Mouse (Mus musculus): ENCODE results near the gene Dnajc14. TPM values are rescaled to one million over a fixed set of nuclear protein-coding genes. Genes with fewer than 3 reads are reported as not detected.

The Dnajc14 gene
- polyA plus RNA-seq, 1 experiment from 2014 or later: 62.5 TPM

- no peaks in the 10 kb centered on the region for H3K27me3 ChIP-seq
- H3K27ac ChIP-seq (replicated peaks): no peak overlapping the region
- no peak overlapping the region for H3K4me3 ChIP-seq (replicated peaks)
- no peak overlapping the region for H3K9ac ChIP-seq
- no peak for ATAC-seq (ENCODE audit: insufficient number of reproducible peaks, low FRiP score, low TSS enrichment, low read depth)
- H3K4me2 ChIP-seq (replicated peaks): no peak overlapping the region
- H3K9me3 ChIP-seq (replicated peaks): no peaks in the 10 kb centered on the region
- peaks cover 32% of the 10 kb centered on the region for H3K36me3 ChIP-seq
- no peaks in the 10 kb centered on the region for H3K4me1 ChIP-seq
These were observed 57.3 kb downstream of the Dnajc14 start for GRCm38 (mm10) chr10:128861176-128861575.

GRCm38 (mm10) chr10:128866042-128866441 is 62.2 kb downstream of the Dnajc14 start:
- Histone ChIP-seq H3K27me3 (no peaks in the 10 kb centered on the region), H3K4me2 (replicated peaks) (no peak overlapping the region), H3K9me3 (replicated peaks) (no peaks in the 10 kb centered on the region), H3K9ac (no peak overlapping the region), H3K36me3 (peaks cover 31% of the 10 kb centered on the region), H3K27ac (replicated peaks) (no peak overlapping the region), H3K4me3 (replicated peaks) (no peak overlapping the region), H3K4me1 (no peaks in the 10 kb centered on the region)
- 86% methylated on average over 3 of the region's 3 CpGs for WGBS
- ATAC-seq (ENCODE audit: insufficient number of reproducible peaks, low FRiP score, low TSS enrichment, low read depth): no peak

- H3K36me3 ChIP-seq: peaks cover 34% of the 10 kb centered on the region
- ATAC-seq (ENCODE audit: insufficient number of reproducible peaks, low FRiP score, low TSS enrichment, low read depth): no peak
These were observed 62.7 kb downstream of the Dnajc14 start for GRCm38 (mm10) chr10:128866518-128866917.

More at GRCm38 (mm10) chr10:128866518-128866917, 62.7 kb downstream of the Dnajc14 start:
- H3K9ac ChIP-seq: no peak overlapping the region
- no peak overlapping the region for H3K4me2 ChIP-seq (replicated peaks)
- H3K27ac ChIP-seq (replicated peaks): no peak overlapping the region
- H3K4me3 ChIP-seq (replicated peaks): no peak overlapping the region
- H3K4me1 ChIP-seq: no peaks in the 10 kb centered on the region
- WGBS: 96% methylated on average over 1 of the region's 1 CpGs
- no peaks in the 10 kb centered on the region for H3K27me3 ChIP-seq
- no peaks in the 10 kb centered on the region for H3K9me3 ChIP-seq (replicated peaks)

Other genes starting within 250 kb of the Dnajc14 start
- gene Pa2g4, start 238.1 kb upstream of the Dnajc14 start, polyA plus RNA-seq (2015; fragmentation: Nextera tagmentation; extraction: Ambion mirVana): 186 and 189 TPM in 2 replicates
- 23.9 and 25.8 TPM in 2 replicates for gene Erbb3, start 214.4 kb upstream of the Dnajc14 start, polyA plus RNA-seq (2015; fragmentation: Nextera tagmentation; extraction: Ambion mirVana)
- gene Rps26, start 177.3 kb upstream of the Dnajc14 start, polyA plus RNA-seq (2015; fragmentation: Nextera tagmentation; extraction: Ambion mirVana): 833 and 868 TPM in 2 replicates
- 3.1 and 3.9 TPM in 2 replicates for gene Ikzf4, start 158.1 kb upstream of the Dnajc14 start, polyA plus RNA-seq (2015; fragmentation: Nextera tagmentation; extraction: Ambion mirVana)
- 19.3 and 20.9 TPM in 2 replicates for gene Suox, start 130.0 kb upstream of the Dnajc14 start, polyA plus RNA-seq (2015; fragmentation: Nextera tagmentation; extraction: Ambion mirVana)
- 91.6 and 97.4 TPM in 2 replicates for gene Rab5b, start 107.8 kb upstream of the Dnajc14 start, polyA plus RNA-seq (2015; fragmentation: Nextera tagmentation; extraction: Ambion mirVana)
- 27.2 and 29.8 TPM in 2 replicates for gene Pmel, start 99.9 kb upstream of the Dnajc14 start, polyA plus RNA-seq (2015; fragmentation: Nextera tagmentation; extraction: Ambion mirVana)
- gene Cdk2, start 99.0 kb upstream of the Dnajc14 start, polyA plus RNA-seq (2015; fragmentation: Nextera tagmentation; extraction: Ambion mirVana): 105 TPM in 2 replicates
- gene Dgka, start 59.2 kb upstream of the Dnajc14 start, polyA plus RNA-seq (2015; fragmentation: Nextera tagmentation; extraction: Ambion mirVana): 25.6 and 26.5 TPM in 2 replicates
- gene Pym1, start 56.2 kb upstream of the Dnajc14 start, polyA plus RNA-seq (2015; fragmentation: Nextera tagmentation; extraction: Ambion mirVana): 37.7 and 38.5 TPM in 2 replicates
- 2.3 and 2.6 TPM in 2 replicates for gene Mmp19, start 13.2 kb upstream of the Dnajc14 start, polyA plus RNA-seq (2015; fragmentation: Nextera tagmentation; extraction: Ambion mirVana)
- gene Tmem198b, start 308 bp downstream of the Dnajc14 start, polyA plus RNA-seq (2015; fragmentation: Nextera tagmentation; extraction: Ambion mirVana): 25.4 and 28.1 TPM in 2 replicates
- 194 and 196 TPM in 2 replicates for gene Sarnp, start 13.3 kb downstream of the Dnajc14 start, polyA plus RNA-seq (2015; fragmentation: Nextera tagmentation; extraction: Ambion mirVana)
- gene Ormdl2, start 17.6 kb downstream of the Dnajc14 start, polyA plus RNA-seq (2015; fragmentation: Nextera tagmentation; extraction: Ambion mirVana): 58.2 and 61.7 TPM in 2 replicates
- gene Gdf11, start 87.7 kb downstream of the Dnajc14 start, polyA plus RNA-seq (2015; fragmentation: Nextera tagmentation; extraction: Ambion mirVana): 6.1 TPM in 2 replicates
- gene Cd63, start 96.9 kb downstream of the Dnajc14 start, polyA plus RNA-seq (2015; fragmentation: Nextera tagmentation; extraction: Ambion mirVana): 1,010 and 1,093 TPM in 2 replicates
- gene Rdh5, start 118.8 kb downstream of the Dnajc14 start, polyA plus RNA-seq (2015; fragmentation: Nextera tagmentation; extraction: Ambion mirVana): 19.6 and 21.3 TPM in 2 replicates
- 224 and 226 TPM in 2 replicates for gene Bloc1s1, start 120.0 kb downstream of the Dnajc14 start, polyA plus RNA-seq (2015; fragmentation: Nextera tagmentation; extraction: Ambion mirVana)
- 14.3 and 16.5 TPM in 2 replicates for gene Itga7, start 129.8 kb downstream of the Dnajc14 start, polyA plus RNA-seq (2015; fragmentation: Nextera tagmentation; extraction: Ambion mirVana)
- 0.26 and 0.31 TPM in 2 replicates for gene Mettl7b, start 156.9 kb downstream of the Dnajc14 start, polyA plus RNA-seq (2015; fragmentation: Nextera tagmentation; extraction: Ambion mirVana)
- 0.05 TPM in 1 of 2 replicates, not detected in the other for gene Olfr9, start 185.4 kb downstream of the Dnajc14 start, polyA plus RNA-seq (2015; fragmentation: Nextera tagmentation; extraction: Ambion mirVana)
- not detected in 2 replicates for gene Olfr763, start 206.7 kb downstream of the Dnajc14 start, polyA plus RNA-seq (2015; fragmentation: Nextera tagmentation; extraction: Ambion mirVana)
- gene Olfr764-ps1, start 235.8 kb downstream of the Dnajc14 start, polyA plus RNA-seq (2015; fragmentation: Nextera tagmentation; extraction: Ambion mirVana): not detected in 2 replicates
- gene Olfr765, start 245.9 kb downstream of the Dnajc14 start, polyA plus RNA-seq (2015; fragmentation: Nextera tagmentation; extraction: Ambion mirVana): not detected in 2 replicates

Measured in embryonic facial prominence, embryonic 15.5 days (tissue).